Mouse (Mus musculus) heart, embryonic 12.5 days (tissue): Measurements from ENCODE around the gene Ppp1r36. TPM values are rescaled to one million over a fixed set of nuclear protein-coding genes. Genes with fewer than 3 reads are reported as not detected.

Source experiments
- polyA plus RNA-seq: library from polyadenylated mRNA; unstranded; fragments of >200 nt; fragmentation: Nextera tagmentation; extraction: Ambion mirVana; gene quantifications from 2 replicates; pipeline ENCODE4 v1.2.1, GENCODE M21; 2016

Ppp1r36 gene
- polyA plus RNA-seq, 1 experiment from 2014 or later, result 2.8 TPM

Other genes starting within 250 kb of the Ppp1r36 start
- 0.36 and 0.46 TPM in 2 replicates for gene Esr2, start 240.3 kb upstream of the Ppp1r36 start, polyA plus RNA-seq
- 0.15 and 0.23 TPM in 2 replicates for gene Tex21, start 170.8 kb upstream of the Ppp1r36 start, polyA plus RNA-seq
- 48.0 and 48.6 TPM in 2 replicates for gene Mthfd1, start 162.2 kb upstream of the Ppp1r36 start, polyA plus RNA-seq
- gene Akap5, start 92.6 kb upstream of the Ppp1r36 start, polyA plus RNA-seq, result 8.5 and 9.1 TPM in 2 replicates
- 13.0 and 15.4 TPM in 2 replicates for gene Zbtb25, start 47.9 kb upstream of the Ppp1r36 start, polyA plus RNA-seq
- gene Zbtb1, start 47.3 kb upstream of the Ppp1r36 start, polyA plus RNA-seq, result 9.9 and 10.4 TPM in 2 replicates
- 23.2 and 23.9 TPM in 2 replicates for gene Hspa2, start 13.4 kb upstream of the Ppp1r36 start, polyA plus RNA-seq
- 8.2 and 10.3 TPM in 2 replicates for gene Plekhg3, start 113.4 kb downstream of the Ppp1r36 start, polyA plus RNA-seq